10 mouse cellular contexts compared by ENCODE assay signal in the genomic region with DNA sequence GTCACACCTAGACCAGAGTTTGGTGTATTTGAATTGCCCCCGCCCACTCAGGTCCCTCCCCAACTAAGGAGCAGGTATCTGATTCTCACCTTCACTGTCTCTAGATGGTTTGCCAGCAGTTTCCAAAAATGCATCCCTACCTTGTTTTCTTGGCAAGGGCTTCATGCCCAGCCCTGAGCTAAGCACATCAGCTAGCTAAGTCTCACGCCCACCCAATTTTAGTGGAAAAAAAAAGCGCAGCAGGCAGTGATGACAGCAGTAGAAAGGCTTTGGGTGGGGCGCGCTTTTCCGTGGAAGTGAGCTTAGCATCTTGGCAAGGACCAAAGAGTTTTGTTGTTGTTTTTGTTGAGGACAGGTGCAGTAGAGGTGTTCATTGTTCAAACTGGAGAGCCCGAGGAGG. TPM values are rescaled to one million over a fixed set of nuclear protein-coding genes. Genes with fewer than 3 reads are reported as not detected.
A peak's percentile ranks its signal among the peaks of the same experiment; 100 is the strongest.
DNase-seq lines count a peak whose midpoint lies in the region; ATAC-seq lines count a peak whose summit lies in the region.
"Had no signal": no experiment of that assay in that cellular context is flagged by ENCODE, and none has a peak within 500 bp of the region (broad histone marks: within the 10 kb centered on the region; RNA-seq: fewer than 3 reads in every experiment).

A gene (minus strand): TSS at position 101 of the 400 bp plus-strand sequence.

- no peak within 1 kb of the TSS for H3K27ac ChIP-seq in hindbrain, embryonic 13.5 days
- no peak within 1 kb of the TSS for H3K27ac ChIP-seq in midbrain, embryonic 13.5 days

- ATAC-seq in hindbrain, embryonic 13.5 days (ENCODE audit: low FRiP score): no peak
- ATAC-seq in midbrain, embryonic 13.5 days: no peak

- H3K36me3 ChIP-seq in hindbrain, embryonic 13.5 days: no peaks in the 10 kb centered on the region
- no peaks in the 10 kb centered on the region for H3K36me3 ChIP-seq in midbrain, embryonic 13.5 days

- H3K9ac ChIP-seq in hindbrain, embryonic 13.5 days: 0 out of 2 replicates have a peak within 1 kb of the TSS, but pooled peaks have one; percentile 13
- H3K9ac ChIP-seq in midbrain, embryonic 13.5 days (replicated peaks): no peak within 1 kb of the TSS

- no peaks in the 10 kb centered on the region for H3K9me3 ChIP-seq in hindbrain, embryonic 13.5 days
- H3K9me3 ChIP-seq in midbrain, embryonic 13.5 days: no peaks in the 10 kb centered on the region

- peak within 1 kb of the TSS; percentile 33 for H3K4me2 ChIP-seq in hindbrain, embryonic 13.5 days
- H3K4me2 ChIP-seq in midbrain, embryonic 13.5 days (replicated peaks): peak within 1 kb of the TSS; percentile 28

- H3K27me3 ChIP-seq in hindbrain, embryonic 13.5 days: peaks cover 66% of the 10 kb centered on the region
- H3K27me3 ChIP-seq in midbrain, embryonic 13.5 days: peaks cover 53% of the 10 kb centered on the region

- H3K4me3 ChIP-seq in hindbrain, embryonic 13.5 days: no peak within 1 kb of the TSS; the same call in 1 of the 2 replicates
- H3K4me3 ChIP-seq in midbrain, embryonic 13.5 days (replicated peaks): peak within 1 kb of the TSS; percentile 13

- intact Hi-C loops in left cerebral cortex, postnatal 25 days (cut with DNase I): no loop called here
- intact Hi-C loops in left cerebral cortex, postnatal 10 days (cut with DNase I): no loop called here

- peak; percentile 2 to 9 for DNase-seq in left cerebral cortex, postnatal 25 days (ENCODE audit: low spot score in 2 of 2)
- DNase-seq in left cerebral cortex, postnatal 10 days (ENCODE audit: extremely low spot score in 1 of 2, low spot score in 2 of 2): no peak
- DNase-seq in brain, adult 2 months (ENCODE audit: low read depth, low spot score): peak; percentile 44
- DNase-seq in natural killer cell, adult 2 months (ENCODE audit: low spot score in 2 of 2): no peak
- no peak for DNase-seq in adrenal gland, adult 8-10 months
- DNase-seq in adrenal gland, postnatal 4 days (ENCODE audit: low spot score in 2 of 2): no peak
- DNase-seq: heart, postnatal 10 days; layer of hippocampus, adult 9-11 months had no signal

- peaks cover 7% of the 10 kb centered on the region for H3K4me1 ChIP-seq in hindbrain, embryonic 13.5 days (replicated peaks)
- peaks cover 5% of the 10 kb centered on the region for H3K4me1 ChIP-seq in midbrain, embryonic 13.5 days (replicated peaks)

- WGBS in hindbrain, embryonic 13.5 days: 24% methylated on average over 7 of the region's 7 CpGs
- 25% methylated on average over 7 of the region's 7 CpGs for WGBS in midbrain, embryonic 13.5 days

RNA-seq across cellular contexts. Expression of the gene that starts here (rescaled TPM):
- total RNA-seq in left cerebral cortex, postnatal 25 days (2021): under 1 TPM; 0.34 to 0.60 TPM
- under 1 TPM; 0.20 to 0.45 TPM for total RNA-seq in left cerebral cortex, postnatal 10 days (2021)
- not detected in 2 replicates for polyA plus RNA-seq in hindbrain, embryonic 13.5 days (2015; fragmentation: Nextera tagmentation; extraction: Ambion mirVana)
- polyA plus RNA-seq in midbrain, embryonic 13.5 days (2015; fragmentation: Nextera tagmentation; extraction: Ambion mirVana): 0.07 TPM in 1 of 2 replicates, not detected in the other
- total RNA-seq in adrenal gland, adult 8-10 months (2022): not detected
- total RNA-seq in adrenal gland, postnatal 4 days (2021): not detected
- total RNA-seq: heart, postnatal 10 days had no signal

Comparison
In these comparisons a context has a peak if more than half of its experiments do, and no peak if none do; other contexts are left out.
1. Peak in DNase-seq in left cerebral cortex, postnatal 25 days; RNA of the gene not detected or under 1 TPM.